ENCODE assay signal across 8 mouse cellular contexts in genomic region chr6:115538645-115539429, GRCm38 (mm10). TPM values are rescaled to one million over a fixed set of nuclear protein-coding genes. Genes with fewer than 3 reads are reported as not detected.
A peak's percentile ranks its signal among the peaks of the same experiment; 100 is the strongest.
DNase-seq lines count a peak whose midpoint lies in the region; ATAC-seq and TF ChIP-seq lines count a peak whose summit lies in the region.

No protein-coding gene starts in this region.

- no peaks in the 10 kb centered on the region for H3K4me1 ChIP-seq in cortical plate, adult 2 months (ENCODE audit: control insufficient read depth, insufficient read depth, low read length)

- H3K4me3 ChIP-seq in cortical plate, adult 2 months (ENCODE audit: insufficient read depth, low read length) = 0 out of 2 replicates have a peak overlapping the region, but pooled peaks have one; percentile 7

- DNase-seq in adipocyte (ENCODE audit: low spot score) = peak; percentile 92
- peak; percentile 77 for DNase-seq in gastrocnemius, postnatal 14 days
- peak; percentile 33 to 89 for DNase-seq in left cerebral cortex, adult 9 months (ENCODE audit: low spot score in 2 of 2)
- peak; percentile 53 for DNase-seq in right cerebral cortex, postnatal 14 days
- DNase-seq in urinary bladder, postnatal 25 days (ENCODE audit: low spot score) = peak; percentile 79

- peak; percentile 94 for TF ChIP-seq CTCF in cortical plate, adult 2 months (IDR thresholded peaks at IDR 0.05; ENCODE audit: extremely low read depth, insufficient read depth, low read length)

- TF ChIP-seq POLR2A in cortical plate, adult 2 months (IDR thresholded peaks at IDR 0.05; ENCODE audit: extremely low read depth, insufficient read depth, low read length) = no peak

- intact Hi-C loops in gastrocnemius, postnatal 14 days (cut with DNase I; ENCODE audit: low total_unique reads) = loop anchor here (5.0 to 10.0 kb wide), 2 partner anchors 274 to 312 kb away; partner anchors contain the start of gene Gm17482

- ATAC-seq in inflammation-experienced regulatory T-cells, adult 6 months = peak; percentile 93
- ATAC-seq in megakaryocyte progenitor cell, adult 5-6 weeks (replicated peaks; ENCODE audit: poor library complexity) = peak; percentile 93

- no peak overlapping the region for H3K27ac ChIP-seq in cortical plate, adult 2 months (ENCODE audit: insufficient read depth, low read length)

RNA-seq across cellular contexts. Expression of gene Tsen2, which starts 5.6 kb away (rescaled TPM):
- 20.4 and 21.4 TPM in 2 replicates for polyA plus RNA-seq in cortical plate, adult 2 months (2012; rRNA removed)
- 1 to 10 TPM; 6.0 to 7.4 TPM for total RNA-seq in gastrocnemius, postnatal 14 days (2021)
- polyA plus RNA-seq in inflammation-experienced regulatory T-cells, adult 6 months (2017; shearing (Covaris generic)) = 10 to 100 TPM in 2 of 3 experiments, 1 to 10 TPM in 1; 9.1 to 17.4 (median 14.2) TPM
- total RNA-seq in megakaryocyte progenitor cell, adult 5-6 weeks (2015) = 12.9 and 15.2 TPM in 2 replicates
- 12.3 and 25.9 TPM in 2 replicates for total RNA-seq in megakaryocyte progenitor cell, adult 5-6 weeks (2017)

RNA-seq across cellular contexts. Expression of gene Mkrn2os, which starts 53.5 kb away (rescaled TPM):
- 0.23 TPM in 1 of 2 replicates, not detected in the other for polyA plus RNA-seq in cortical plate, adult 2 months (2012; rRNA removed)
- total RNA-seq in gastrocnemius, postnatal 14 days (2021) = under 1 TPM; 0.14 to 0.22 TPM
- polyA plus RNA-seq in inflammation-experienced regulatory T-cells, adult 6 months (2017; shearing (Covaris generic)) = under 1 TPM in 2 of 3 experiments, not detected in 1; 0.48 to 0.52 TPM
- not detected in 2 replicates for total RNA-seq in megakaryocyte progenitor cell, adult 5-6 weeks (2015)
- not detected in 2 replicates for total RNA-seq in megakaryocyte progenitor cell, adult 5-6 weeks (2017)
